Mouse (Mus musculus) layer of hippocampus, adult 9-11 months (tissue): Measurements from ENCODE around the gene Crybb2.

ENCODE experiments used
- DNase-seq: peaks from one replicate; pipeline ENCODE4 v3.0.0; 2022

The Crybb2 gene

DNA sequence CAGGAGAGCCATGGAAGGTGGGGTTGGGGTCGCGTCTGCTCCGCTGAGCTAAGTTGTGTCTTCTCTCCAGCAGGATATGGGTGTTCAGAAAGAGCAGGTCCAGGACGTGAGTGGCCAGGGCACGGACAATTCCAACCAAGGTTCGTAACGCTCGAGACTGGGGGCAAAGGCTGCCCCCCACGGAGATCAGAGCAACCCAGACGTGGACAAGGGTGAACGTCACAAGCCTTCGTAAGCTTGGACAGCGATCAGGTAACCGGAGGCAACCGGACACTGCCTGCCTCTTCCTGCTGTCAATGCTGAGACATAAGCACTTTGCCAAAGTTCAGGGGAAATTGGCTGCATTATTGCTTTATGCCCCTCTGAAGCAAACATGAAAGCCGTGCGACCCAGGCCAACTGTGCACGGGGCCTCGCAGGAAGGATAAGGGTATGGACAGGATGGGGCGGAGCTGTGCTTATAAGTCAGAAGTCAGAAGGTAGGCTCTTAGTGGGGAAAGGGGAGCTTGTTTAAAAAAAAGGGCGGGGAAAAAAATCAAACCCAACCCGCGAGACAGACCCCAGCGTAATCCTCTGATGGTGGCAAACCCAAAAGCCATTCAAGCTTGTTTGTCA, 20.3 kb upstream of the Crybb2 start:
- DNase-seq: no peak

DNA sequence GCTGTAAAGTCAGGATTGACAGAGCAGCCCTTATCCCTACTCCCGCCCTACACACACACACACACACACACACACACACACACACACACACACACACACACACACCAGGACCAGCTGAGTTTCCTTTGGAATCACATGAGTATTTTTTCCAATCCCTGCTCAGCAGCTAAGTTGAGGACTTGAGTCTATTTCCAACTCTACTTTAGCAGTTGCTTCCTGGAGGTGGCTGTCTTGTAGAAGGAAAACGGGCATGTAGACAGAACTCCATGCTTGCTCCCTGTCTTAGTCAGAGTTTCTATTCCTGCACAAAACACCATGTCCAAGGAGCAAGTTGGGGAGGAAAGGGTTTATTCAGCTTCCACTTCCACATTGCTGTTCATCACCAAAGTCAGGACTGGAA, 17.5 kb upstream of the Crybb2 start:
- no peak for DNase-seq

DNA sequence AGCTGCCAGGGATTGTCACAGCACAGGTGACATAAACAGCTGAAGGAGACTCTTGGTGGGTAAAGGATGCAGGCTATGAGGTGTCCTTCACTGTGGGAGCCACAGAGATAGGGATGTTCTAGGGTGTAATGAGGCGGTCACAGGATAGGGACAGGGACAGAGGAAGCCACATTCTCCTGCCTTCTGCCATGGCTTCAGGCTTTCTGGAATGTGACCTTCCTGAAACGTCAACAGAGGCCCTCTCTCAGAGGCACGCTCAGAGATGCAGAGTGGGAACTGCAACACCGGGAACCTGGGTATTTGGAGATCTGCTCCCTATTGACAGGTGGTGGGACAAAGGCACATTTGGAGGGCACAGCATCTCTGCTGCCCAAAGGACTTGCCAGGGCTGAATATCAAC, 17.1 kb upstream of the Crybb2 start:
- no peak for DNase-seq

DNA sequence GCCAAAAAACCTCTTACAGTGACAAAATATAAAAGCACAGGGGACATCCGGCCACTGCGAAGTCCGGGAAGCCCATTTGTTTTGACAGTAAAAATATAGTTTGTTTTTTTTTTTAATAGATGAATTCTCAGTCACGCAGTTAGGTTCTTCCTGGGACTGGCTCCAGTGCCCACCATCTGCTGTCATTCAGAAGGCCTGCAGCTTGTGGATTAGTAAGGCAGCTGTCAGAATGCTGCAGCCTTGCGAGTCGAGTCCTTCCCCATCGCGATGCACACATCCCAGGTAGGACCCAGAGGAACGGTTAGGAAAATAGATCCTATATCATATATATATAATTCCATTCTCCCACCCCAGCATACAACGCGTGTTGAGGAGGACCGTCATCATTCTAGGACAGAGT, 16.5 kb upstream of the Crybb2 start:
- peak; percentile 75 for DNase-seq

DNA sequence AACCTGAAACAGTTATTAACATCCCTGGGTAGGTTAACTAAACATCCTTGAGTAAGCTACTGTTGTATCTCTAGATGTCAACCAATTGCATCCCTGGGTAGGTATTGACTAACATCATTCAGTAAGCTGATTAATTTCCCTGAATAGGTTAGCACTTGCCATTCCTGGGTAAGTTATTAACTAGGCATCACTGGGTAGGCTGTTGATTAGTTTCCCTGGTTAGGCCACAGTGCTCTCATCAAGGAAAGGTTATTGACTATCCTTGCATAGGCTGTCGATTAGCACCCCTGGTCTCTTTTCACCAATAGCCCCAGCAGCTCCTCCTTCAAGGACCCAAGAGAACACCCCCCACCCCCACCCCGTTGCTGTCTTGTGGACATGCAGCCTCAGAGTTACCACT, 16.0 kb upstream of the Crybb2 start:
- DNase-seq: no peak

DNA sequence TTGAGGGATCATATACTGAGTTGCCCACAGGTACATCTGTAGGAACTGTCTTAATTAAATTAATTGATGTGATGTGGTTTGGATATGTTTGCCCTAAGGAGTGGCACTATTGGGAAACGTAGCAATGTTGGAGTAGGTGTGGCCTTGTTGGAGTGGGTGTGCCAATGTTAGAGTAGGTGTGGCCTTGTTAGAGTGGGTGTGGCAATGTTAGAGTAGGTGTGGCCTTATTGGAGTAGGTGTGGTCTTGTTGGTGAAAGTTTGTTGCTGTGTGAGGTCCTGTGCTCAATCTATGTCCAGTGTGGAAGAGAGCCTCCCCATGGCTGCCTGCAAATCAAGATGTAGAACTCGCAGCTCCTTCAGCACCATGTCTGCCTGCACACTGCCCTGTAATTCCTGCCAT, 14.4 kb upstream of the Crybb2 start:
- DNase-seq: no peak

DNA sequence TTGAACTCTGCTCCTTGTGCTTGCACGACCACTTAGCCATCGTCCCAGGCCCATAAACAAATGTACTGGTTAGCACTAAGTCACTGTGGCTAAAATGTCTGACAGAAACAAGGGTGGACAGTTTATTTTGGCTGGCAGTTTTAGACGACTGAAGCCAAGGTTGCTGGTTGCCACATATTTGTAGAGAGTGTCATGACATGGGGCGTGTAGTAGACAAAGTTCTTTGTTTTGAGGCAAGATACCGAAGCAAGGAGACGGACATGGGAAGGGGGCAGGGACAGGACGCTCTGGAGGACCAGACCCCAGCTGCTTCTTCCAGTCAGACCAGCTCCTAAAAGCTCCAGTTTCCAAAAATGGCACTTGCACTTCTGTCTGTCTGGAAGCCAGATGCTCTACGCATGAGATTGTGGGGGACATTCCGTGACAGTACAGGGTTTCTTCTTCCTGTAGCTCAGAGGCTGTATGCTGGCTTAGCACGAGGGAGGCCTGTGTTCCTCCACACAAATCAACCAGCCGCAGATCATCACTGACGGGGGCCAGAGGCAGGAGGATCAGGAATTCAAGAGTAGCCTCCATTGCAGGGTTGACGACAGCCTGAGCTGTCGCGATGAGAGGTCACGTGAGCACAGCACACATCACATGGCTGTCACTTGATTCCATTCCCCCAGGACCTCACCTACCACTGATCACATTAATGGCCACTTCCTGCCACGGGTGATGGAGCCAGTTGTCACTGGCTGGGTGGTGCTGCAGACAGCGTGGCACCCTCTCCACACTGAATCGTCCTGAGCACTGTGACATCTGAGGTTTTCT, 12.6 kb upstream of the Crybb2 start:
- DNase-seq: peak; percentile 44

DNA sequence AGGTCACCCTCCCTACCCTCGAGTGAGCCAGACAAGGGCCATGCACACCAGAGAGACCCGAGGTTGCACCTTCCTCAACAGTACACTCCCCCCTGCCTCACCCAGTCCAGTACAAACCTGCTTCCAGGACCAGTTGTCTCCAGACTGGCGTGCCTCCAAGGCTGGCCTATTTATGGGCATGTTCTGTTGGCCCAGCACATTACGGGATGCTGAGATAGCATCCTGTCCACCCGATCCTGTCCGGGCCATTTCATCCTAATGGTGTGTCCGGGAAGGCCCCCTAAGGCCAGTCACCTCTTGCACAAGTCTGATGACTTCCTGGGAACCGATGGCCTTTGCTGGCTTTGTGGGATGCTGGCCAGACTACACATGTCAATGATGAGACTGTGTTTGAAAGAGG, 11.5 kb upstream of the Crybb2 start, which contains the start of gene Crybb3:
Crybb3 (minus strand) TSS at position 146 of the 400 bp plus-strand sequence.
- DNase-seq: no peak

DNA sequence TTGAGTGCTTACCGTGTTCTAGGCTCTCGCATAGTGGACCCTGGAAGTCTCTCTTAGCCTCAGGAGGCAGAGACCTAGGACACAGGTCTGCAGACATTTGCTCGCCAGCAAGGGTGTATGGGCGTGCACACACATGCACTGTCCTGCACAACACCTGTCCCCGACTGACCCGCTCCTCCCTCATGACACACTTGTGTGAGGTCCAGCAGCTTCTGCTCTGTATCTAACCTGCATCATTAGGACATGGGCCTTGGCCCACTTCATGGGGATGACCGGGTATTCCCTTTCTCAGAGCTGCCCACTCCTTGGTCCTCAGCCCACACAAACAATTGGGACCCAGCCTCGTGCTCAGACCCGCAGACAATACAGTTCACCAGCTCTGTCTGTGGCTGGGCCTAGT, 11.1 kb upstream of the Crybb2 start:
- no peak for DNase-seq

DNA sequence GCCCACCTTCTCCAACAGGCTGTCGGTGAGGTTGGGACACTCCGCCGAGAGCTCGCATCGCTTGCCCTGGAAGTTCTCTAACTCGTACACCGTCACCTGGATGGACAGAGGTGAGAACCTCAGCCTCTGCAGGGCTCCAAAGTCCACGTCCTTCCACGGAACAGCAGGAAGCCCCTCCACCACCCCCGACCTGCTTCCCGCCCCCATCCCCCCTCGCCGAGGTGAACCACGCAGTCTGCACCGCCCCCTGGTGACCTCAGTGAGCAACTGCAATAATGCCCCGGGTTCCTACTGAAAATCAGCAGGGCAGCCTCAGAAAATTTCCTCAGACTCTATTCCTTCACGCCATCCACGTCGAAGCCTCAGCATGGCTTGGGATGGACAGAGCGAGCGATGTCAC, 9.9 kb upstream of the Crybb2 start:
- no peak for DNase-seq

DNA sequence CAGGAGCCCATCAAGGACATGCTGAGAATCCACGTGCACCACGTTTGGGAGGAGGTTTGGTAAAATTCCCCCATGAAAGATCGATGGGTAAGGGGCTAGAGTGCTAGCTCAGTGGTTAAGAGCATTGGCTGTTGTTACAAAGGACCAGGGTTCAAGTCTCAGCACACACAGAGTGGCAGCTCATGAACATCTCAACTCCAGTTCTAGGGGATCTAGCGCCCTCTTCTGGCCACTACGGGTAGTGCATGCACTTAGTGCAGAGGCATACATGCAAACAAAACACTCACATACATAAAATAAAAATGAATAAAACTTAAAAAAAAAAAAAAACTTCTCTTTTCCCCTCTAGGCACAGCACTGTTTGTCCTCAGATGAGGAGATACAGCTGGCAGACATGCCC, 8.8 kb upstream of the Crybb2 start:
- DNase-seq: no peak

DNA sequence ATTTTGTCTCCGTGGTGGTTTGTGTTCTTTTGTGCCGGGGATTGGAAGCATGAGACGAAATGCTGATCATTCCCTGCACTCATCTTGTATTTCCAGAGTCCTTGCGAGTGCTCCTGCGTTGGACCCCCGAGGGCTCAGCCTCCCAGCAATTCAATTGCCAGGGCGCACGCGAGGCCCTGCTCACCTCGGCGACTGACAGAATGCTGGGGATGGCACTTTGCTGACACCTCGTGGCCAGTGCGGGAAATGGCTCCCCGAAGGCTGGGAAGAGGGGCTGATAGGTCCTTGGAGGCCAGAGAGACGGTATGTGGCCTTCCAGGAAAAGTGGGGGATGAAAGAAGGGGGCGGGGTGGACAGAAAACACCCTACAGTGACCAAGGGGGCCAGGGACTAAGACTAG, 15.6 kb downstream of the Crybb2 start:
- DNase-seq: peak; percentile 71

DNA sequence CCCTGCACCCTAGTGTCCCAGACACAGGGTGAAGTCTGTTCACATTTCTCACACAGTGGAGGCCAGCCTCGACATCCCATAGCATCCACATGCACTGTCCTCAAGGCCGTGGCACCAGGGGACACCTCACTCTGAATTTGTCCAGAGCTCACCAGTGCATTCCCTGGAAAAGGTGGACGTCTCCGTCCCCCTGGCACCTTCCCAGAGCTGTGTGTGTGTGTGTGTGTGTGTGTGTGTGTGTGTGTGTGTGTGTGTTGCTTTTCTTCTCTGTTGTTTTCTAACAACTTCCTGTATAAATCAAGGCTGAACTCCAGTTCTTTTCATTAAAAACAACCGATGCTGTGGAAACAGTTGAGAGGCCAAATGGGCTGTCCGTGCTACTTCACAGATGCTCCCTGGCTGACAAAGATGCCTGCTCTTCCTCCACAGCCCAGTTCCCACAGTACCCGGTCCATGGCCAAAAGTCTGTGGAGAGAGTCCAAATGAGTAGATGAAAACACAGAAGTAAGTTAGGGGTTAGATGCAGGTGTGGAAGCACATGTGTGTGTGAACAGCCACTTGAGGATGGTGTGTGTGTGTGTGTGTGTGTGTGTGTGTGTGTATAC, 19.2 kb downstream of the Crybb2 start:
- no peak for DNase-seq

DNA sequence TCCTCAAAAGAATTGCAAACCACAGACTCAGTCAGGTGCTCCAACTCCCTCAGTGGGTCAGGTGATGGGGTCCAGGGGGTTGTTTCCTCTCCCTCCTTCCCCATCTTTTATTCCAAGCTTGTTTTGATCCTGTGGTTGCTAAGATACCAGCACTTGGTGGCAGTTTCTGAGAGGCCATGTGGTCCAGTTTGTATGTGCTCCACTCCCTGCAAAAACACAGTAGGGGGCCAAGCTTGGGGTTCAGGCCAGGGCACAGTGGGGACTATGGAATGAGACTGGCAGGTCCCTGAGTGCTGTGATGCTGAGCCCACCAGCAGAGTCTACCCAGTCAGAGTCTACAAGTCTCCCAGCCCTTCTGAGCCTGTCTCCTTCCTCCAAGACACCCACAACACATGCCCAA, 20.0 kb downstream of the Crybb2 start:
- DNase-seq: no peak

DNA sequence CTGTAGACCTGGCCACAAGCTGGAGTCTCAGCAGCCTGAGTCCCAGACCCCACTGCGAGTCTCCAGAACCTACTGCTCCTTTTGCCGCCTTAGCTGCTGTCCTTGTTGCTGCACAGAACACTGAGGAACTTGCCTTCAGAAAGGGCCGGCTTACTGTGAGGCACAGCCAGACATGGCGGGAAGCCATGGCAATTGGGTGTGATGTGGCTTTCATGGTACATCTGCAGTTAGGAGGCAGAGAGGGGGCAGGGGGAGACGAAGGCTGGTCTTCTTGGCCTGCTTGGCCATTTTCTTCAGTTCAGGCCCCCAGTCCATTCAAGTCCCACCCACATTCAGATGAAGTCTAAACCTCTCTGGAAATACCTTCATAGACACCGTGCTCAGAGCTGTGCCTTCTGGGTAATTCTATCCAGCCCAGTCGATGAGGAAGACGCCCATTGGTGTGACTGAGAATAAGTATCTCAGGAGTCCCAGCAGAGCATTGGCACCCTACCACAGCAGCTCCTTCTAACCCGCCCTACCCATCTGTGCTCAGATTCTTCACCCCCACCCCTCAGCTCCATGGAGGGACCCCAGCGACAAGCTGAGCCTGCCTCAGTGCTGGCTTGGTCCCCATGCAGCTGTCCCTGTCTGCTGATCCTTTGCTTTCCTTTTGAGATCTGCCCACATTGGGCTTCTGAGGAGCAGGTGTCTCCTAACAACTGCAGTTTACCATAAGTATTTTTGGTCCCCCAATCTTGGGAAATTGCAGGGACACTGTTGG, 24.2 kb downstream of the Crybb2 start:
- peak; percentile 60 for DNase-seq

DNA sequence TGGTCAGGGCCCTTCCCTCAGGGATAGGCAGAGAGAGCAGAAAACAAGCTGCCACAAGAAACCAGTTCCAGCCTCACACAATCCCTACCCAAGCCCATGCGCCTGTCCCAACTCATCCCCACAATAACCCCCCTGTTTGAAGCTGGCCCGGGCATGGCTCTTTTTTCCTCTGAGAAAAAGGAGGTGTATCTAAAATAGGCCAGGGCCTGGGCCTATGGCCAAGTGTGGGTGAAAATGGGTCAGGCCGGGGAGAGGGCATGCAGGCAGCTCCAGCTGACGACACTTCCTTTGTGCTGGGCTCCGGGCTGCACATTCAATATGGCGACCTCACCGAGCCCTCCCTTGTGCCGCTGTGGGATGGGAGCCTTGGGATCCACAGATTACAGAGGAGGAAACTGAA, 26.4 kb downstream of the Crybb2 start:
- peak; percentile 52 for DNase-seq

DNA sequence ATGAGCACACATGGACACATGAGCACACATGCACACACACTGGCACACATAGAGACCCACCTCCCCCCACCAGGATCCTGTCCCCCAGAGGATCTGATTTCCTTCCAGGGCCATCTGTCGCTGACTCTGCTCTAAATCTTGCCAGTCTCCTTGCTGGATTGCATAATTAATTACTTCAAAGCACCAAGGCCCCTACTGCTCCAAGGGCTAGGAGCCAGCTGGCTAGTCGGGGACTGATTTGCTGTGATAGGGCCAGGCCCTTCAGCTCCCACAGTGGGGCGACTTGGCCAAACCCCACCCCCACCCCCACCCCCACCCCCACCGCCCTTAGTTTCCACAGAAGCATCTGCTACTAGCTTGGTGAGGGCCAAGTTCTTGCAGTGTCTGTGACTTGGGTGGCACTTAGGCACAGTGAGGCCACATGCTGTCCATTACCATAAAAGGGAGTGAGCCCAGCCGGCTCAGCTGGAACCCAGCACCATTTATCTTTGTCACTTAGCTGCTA, 28.3 kb downstream of the Crybb2 start:
- DNase-seq: peak; percentile 86

DNA sequence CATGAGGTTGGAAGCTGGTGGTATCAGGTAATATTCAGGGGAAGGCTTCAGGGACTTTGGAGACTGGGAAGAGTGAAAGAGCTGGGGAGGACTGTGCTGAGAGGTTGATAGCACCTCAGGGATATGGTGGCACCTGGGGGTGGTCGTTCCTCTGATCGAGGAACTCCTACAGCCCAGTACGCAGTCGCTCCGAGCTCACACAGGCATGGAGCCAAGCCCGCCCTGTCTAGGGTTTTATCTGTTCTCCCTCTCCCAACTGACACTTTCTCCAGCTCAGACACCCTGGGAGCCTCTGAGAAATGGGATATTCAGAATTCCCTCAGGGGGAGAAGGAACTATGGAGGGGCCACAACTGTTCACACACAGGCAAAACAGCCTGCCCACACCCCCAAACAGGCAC, 29.1 kb downstream of the Crybb2 start:
- DNase-seq: no peak

DNA sequence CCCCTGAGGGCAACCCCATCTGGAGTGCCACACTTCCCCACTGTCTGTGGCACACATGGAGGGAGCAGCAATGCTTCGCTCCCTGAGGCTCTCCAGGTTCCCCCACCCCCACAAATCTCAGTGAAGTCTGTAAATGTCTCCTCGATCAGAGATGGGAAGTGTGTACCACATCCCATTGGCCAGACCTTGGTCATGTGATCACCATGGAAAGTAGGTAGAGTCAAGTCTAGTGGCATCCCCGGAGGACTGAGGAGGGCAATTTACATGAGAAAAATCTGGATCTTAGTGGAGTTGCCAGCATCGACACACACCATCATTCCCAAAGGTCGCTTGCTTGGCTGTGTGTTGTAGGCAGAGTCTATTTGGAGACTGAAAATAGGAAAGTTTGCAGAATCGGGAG, 31.3 kb downstream of the Crybb2 start:
- DNase-seq: no peak

DNA sequence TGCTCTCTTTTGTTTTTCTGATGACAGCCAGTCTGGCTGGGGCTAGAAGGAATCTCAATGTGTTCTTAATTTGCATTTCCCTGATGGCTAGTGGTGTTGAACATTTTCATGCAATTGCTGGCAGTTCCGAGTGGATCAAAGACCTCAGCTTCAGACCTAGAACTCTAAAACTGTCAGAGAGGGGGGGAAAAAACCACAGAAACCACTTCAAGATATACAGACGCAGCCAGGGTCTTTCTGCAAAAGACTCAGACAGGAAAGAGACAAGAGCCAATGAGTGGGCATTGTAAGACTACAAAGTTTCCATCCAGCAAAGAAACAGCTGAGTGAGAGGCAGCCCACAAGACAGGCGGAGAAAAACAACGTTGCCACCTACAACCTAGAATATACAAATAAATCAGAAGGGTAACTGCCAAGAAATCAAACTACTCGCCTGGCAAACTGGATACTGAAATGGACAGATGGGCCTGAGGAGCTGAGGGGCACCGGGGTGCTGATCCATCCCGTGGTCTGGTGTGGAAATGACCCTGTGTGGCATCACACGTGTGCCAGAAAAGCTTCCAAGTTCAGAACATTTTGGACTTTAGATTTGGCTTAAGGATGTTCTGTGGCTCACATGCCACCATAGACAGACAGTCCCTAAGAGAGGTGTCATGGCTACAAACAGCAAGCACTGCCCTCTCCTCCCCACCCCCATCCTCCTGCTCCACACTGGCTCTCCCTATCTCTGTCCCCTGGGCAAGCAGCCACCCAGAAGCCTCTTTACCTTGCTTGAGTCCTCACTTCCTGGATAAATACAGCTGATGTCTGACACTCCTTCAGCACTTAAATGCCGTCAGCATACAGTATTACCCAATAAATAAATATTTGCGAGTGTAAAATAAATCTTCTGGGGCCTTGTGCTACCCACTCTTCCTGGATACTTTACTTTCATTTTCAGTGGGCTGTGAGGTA, 34.5 kb downstream of the Crybb2 start:
- no peak for DNase-seq

DNA sequence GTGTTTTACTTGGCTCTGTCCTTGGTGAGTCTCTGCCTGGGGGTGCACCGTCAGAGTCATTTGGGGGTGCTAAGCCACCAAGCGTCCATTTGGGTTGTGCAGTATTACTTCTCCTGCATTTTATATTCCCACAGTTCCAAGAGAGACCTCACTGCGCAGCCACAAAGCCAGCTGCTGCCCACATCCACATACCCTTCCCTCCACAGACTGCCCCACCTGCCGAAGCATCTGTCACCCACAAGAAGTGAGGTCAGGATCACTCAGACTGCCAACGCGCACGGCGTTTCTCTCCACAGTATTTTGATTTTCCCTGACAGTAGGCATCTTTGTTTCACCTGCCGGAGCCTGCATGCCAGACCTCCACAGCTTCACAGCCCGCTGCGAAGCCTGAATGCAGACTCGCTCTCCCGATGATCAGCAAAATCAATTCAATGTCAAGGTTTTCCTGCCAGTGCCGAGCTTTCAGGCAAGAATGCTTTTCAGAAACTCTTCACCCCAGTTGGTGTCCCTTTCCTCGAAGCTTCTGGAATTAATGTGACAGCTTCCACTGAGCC, 38.6 kb downstream of the Crybb2 start:
- DNase-seq: no peak

DNA sequence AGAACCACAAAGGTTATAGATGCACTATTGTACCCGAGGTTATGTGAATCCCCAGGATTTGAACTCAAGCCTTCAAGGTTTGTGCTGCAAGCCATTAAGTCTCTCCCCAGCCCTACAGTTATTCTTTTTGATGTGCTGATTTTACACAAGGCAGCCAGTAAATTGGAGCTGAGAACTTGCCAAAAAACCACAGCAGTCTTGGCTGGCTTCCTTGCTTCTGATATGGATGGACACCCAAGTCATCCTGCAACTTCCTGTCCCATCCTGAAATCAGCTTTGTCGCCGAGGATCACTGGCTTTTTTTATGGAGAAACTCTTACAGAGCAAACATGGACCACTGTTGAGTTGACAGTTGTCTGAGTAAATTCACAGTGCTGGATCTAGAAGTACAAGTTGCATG, 39.8 kb downstream of the Crybb2 start:
- DNase-seq: no peak
